Mouse (Mus musculus) forebrain, embryonic 11.5 days (tissue): Measurements from ENCODE around the gene Phospho1. TPM values are rescaled to one million over a fixed set of nuclear protein-coding genes. Genes with fewer than 3 reads are reported as not detected.

Source experiments
- ATAC-seq: fragments of 200-750 bp; cut with Nextera tagmentation; replicated peaks from 2 replicates; pipeline ENCODE4 v1.8.0; 2017; ENCODE audit warnings: moderate TSS enrichment; ENCODE audit not compliant: low FRiP score
- DNase-seq: peaks from one replicate; pipeline ENCODE4 v3.0.0-alpha.2; 2017; ENCODE audit warnings: low spot score
- H3K27ac ChIP-seq: fragments of 300-500 bp; sonication (generic); 2 replicates; pipeline ENCODE4 v1.5.1; 2014; ENCODE audit warnings: low read depth, low read length
- H3K27me3 ChIP-seq: fragments of 300-500 bp; sonication (generic); 2 replicates; pipeline ENCODE4 v1.6.1; 2014; ENCODE audit warnings: mild to moderate bottlenecking, low read length, mixed read lengths; ENCODE audit not compliant: control insufficient read depth, insufficient read depth
- H3K36me3 ChIP-seq: fragments of 300-500 bp; sonication (generic); 2 replicates; pipeline ENCODE4 v1.6.1; 2014; ENCODE audit warnings: mild to moderate bottlenecking, low read length, moderate library complexity, mixed read lengths; ENCODE audit not compliant: control insufficient read depth, insufficient read depth
- H3K4me1 ChIP-seq: fragments of 300-500 bp; sonication (generic); replicated peaks from 2 replicates; pipeline ENCODE4 v1.6.1; 2014; ENCODE audit warnings: low read length, mixed read lengths; ENCODE audit not compliant: control insufficient read depth, insufficient read depth
- H3K4me2 ChIP-seq: fragments of 300-500 bp; sonication (generic); 2 replicates; pipeline ENCODE4 v1.6.1; 2014; ENCODE audit warnings: low read depth, mild to moderate bottlenecking, low read length, moderate library complexity, mixed read lengths; ENCODE audit not compliant: severe bottlenecking
- H3K4me3 ChIP-seq: fragments of 300-500 bp; sonication (generic); 2 replicates; pipeline ENCODE4 v1.5.1; 2014; ENCODE audit warnings: low read depth, low read length
- H3K9ac ChIP-seq: fragments of 300-500 bp; sonication (generic); 2 replicates; pipeline ENCODE4 v1.6.1; 2014; ENCODE audit warnings: low read length
- H3K9me3 ChIP-seq: fragments of 300-500 bp; sonication (generic); 2 replicates; pipeline ENCODE4 v1.6.1; 2016; ENCODE audit warnings: low read length, mixed read lengths; ENCODE audit not compliant: control insufficient read depth
- WGBS: fragments of 180-500 bp; shearing (Covaris S2); extraction: QIAGEN DNeasy Blood & Tissue Kit; methylation state at CpG from one replicate; pipeline ENCODE4 v1.1.7; 2014; 5-methylcytosine and 5-hydroxymethylcytosine counted together
- polyA plus RNA-seq: library from polyadenylated mRNA; unstranded; fragments of >200 nt; fragmentation: Nextera tagmentation; extraction: Ambion mirVana; gene quantifications from 2 replicates; pipeline ENCODE4 v1.2.1, GENCODE M21; 2014

Phospho1 gene
- polyA plus RNA-seq, 1 experiment from 2014 or later = not detected

DNA sequence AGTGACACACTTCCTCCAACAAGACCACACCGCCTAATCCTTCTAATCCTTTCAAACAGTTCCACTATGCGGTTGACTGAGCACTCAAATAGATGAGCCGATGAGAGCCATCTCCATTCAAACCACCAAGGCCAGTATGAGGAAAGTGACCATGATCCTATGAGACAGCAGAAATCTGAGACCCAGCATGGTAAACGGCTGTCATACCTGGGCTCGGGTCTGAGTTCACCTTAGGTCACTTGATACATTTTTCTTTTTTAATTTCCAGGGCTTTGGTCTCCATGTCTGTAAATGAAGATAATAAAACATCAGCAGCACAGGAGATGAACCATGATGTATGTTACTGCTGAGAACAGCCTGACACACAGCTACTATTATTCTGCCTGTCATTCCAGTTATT, 16.4 kb upstream of the Phospho1 start:
- Histone ChIP-seq H3K36me3 (no peaks in the 10 kb centered on the region), H3K9me3 (no peaks in the 10 kb centered on the region; the same call in 1 of the 2 replicates), H3K9ac (no peak overlapping the region), H3K4me2 (no peak overlapping the region), H3K27ac (no peak overlapping the region), H3K4me3 (no peak overlapping the region), H3K27me3 (no peaks in the 10 kb centered on the region), H3K4me1 (no peaks in the 10 kb centered on the region; the same call in 1 of the 2 replicates)
- WGBS = 96% methylated on average over 5 of the region's 5 CpGs
- no peak for ATAC-seq
- no peak for DNase-seq

DNA sequence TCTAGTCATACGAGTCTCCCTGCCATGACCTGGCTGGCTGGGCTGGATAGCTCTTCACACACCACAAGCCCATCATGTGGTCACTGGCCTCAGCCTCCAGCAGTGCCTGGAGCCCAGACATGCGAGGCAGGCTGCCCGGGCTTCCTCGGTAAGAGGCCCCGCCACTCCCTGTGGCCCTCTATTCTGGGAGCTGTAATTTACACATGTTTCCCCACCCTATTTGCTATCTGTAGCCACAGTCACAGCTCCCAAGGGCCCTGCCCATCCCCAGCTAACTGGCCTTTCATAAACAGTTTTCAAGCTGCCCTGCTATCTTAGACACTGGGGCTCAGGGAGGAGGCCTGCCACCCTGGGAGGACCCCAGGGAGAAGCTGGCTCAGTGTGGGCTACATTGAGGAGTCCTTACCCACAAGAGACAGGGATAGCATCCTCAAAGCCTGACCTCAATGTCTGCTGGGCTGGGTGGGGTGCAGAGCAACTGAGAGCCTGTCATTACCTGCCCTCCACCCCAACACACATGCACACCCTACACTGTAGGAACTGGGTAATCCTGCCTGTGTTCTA, 15.8 kb upstream of the Phospho1 start:
- no peak overlapping the region for H3K27ac ChIP-seq
- no peaks in the 10 kb centered on the region; the same call in 1 of the 2 replicates for H3K9me3 ChIP-seq
- DNase-seq = no peak
- no peaks in the 10 kb centered on the region for H3K36me3 ChIP-seq
- H3K4me1 ChIP-seq = no peaks in the 10 kb centered on the region; the same call in 1 of the 2 replicates
- WGBS = 77% methylated on average over 5 of the region's 5 CpGs
- no peak overlapping the region for H3K4me3 ChIP-seq
- no peak overlapping the region for H3K4me2 ChIP-seq
- H3K27me3 ChIP-seq = no peaks in the 10 kb centered on the region
- ATAC-seq = no peak
- no peak overlapping the region for H3K9ac ChIP-seq

DNA sequence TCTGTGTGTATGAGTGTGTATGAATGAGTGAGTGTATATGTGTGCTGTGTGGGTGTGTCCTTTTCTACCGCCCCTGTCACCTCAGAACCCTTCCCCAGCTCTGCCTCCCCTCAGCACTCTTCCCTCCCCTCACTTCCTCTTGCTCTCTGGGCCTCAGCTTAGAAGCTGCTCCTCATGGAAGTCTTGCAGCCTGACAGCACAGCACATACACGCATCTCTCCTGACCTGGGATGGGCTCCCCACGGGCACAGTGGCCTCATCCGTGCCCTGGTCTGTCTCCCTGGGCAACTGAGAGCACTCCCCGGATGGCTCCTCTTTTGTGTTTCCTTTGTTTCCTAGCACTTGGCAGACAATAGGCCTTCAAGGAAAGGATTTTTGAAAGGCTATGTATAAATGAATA, 14.7 kb upstream of the Phospho1 start:
- Histone ChIP-seq H3K4me2 (no peak overlapping the region), H3K4me1 (no peaks in the 10 kb centered on the region; the same call in 1 of the 2 replicates), H3K9ac (no peak overlapping the region), H3K27ac (no peak overlapping the region), H3K9me3 (no peaks in the 10 kb centered on the region; the same call in 1 of the 2 replicates), H3K27me3 (no peaks in the 10 kb centered on the region), H3K36me3 (no peaks in the 10 kb centered on the region), H3K4me3 (no peak overlapping the region)
- WGBS = 30% methylated on average over 5 of the region's 5 CpGs
- DNase-seq (no peak), ATAC-seq (no peak)

DNA sequence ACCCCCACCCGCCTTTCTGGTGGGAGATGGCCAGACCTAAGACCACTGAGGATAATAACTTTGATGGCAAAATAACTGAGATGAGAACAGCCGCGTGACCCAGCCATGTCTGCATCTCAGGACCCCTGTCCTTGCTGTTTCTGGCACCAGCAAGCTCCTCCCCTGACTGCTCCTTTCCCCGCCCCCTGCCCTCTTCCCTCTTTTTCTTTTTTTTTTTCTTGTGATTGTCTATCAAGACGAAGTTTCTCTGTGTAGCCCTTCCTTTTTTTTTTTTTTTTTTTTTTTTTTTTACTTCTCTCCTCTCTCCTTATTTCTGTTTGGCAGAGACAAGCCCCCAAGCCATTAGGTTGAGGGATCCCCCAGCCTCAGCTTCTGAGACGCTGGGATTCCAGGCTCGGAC, 13.5 kb upstream of the Phospho1 start:
- H3K9me3 ChIP-seq = no peaks in the 10 kb centered on the region; the same call in 1 of the 2 replicates
- DNase-seq (no peak), ATAC-seq (no peak)
- H3K27ac ChIP-seq = no peak overlapping the region
- no peak overlapping the region for H3K9ac ChIP-seq
- 59% methylated on average over 7 of the region's 7 CpGs for WGBS
- no peak overlapping the region for H3K4me3 ChIP-seq
- H3K27me3 ChIP-seq = no peaks in the 10 kb centered on the region
- no peaks in the 10 kb centered on the region; the same call in 1 of the 2 replicates for H3K4me1 ChIP-seq
- H3K4me2 ChIP-seq = no peak overlapping the region
- H3K36me3 ChIP-seq = no peaks in the 10 kb centered on the region

DNA sequence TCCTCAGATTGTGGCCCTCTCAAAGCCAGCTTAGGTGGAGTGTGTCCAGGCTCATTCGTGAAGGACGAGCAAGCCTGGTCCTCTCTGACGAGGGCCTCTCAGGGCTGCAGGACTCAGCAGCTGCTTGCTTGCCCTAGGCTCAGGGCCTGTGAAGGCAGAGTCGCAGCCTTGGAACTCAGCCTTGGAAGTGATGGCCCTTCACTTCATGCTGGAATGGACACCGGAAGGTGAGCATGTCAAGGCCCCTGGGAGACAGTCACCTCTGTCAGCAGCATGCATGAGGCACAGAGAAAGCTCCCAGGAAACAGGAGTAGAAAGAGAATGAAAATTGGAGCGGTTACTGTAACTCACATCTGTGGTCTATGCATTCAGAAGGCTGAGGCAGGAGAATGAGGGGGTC, 12.6 kb upstream of the Phospho1 start:
- no peaks in the 10 kb centered on the region for H3K27me3 ChIP-seq
- H3K27ac ChIP-seq = no peak overlapping the region
- no peaks in the 10 kb centered on the region; the same call in 1 of the 2 replicates for H3K9me3 ChIP-seq
- no peak overlapping the region for H3K9ac ChIP-seq
- WGBS = 85% methylated on average over 6 of the region's 6 CpGs
- no peak overlapping the region for H3K4me2 ChIP-seq
- H3K36me3 ChIP-seq = no peaks in the 10 kb centered on the region
- no peaks in the 10 kb centered on the region; the same call in 1 of the 2 replicates for H3K4me1 ChIP-seq
- DNase-seq (no peak), ATAC-seq (no peak)
- no peak overlapping the region for H3K4me3 ChIP-seq

DNA sequence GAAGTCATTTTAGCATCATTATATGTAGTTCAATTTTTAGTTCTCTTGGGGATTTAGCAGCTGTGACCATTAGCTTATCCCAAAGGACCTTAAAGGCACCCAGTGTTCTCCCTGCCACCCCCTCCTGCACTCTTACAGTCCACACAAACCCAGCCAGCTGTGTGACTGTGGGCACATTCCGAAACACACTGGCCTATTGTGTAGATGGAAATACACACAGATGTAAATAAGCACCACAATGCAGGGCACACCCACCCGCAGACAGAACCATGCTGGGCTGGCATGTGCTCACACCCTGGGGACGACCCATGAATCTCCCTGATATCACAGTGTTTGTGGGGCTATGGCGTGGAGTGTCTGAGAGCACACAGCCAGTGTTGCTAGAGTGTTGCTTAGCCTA, 12.1 kb upstream of the Phospho1 start:
- ATAC-seq = no peak
- Histone ChIP-seq H3K9ac (no peak overlapping the region), H3K4me3 (no peak overlapping the region), H3K4me2 (no peak overlapping the region), H3K9me3 (no peaks in the 10 kb centered on the region; the same call in 1 of the 2 replicates), H3K36me3 (no peaks in the 10 kb centered on the region), H3K27ac (no peak overlapping the region), H3K27me3 (no peaks in the 10 kb centered on the region), H3K4me1 (no peaks in the 10 kb centered on the region; the same call in 1 of the 2 replicates)
- DNase-seq = no peak
- 76% methylated on average over 4 of the region's 4 CpGs for WGBS

DNA sequence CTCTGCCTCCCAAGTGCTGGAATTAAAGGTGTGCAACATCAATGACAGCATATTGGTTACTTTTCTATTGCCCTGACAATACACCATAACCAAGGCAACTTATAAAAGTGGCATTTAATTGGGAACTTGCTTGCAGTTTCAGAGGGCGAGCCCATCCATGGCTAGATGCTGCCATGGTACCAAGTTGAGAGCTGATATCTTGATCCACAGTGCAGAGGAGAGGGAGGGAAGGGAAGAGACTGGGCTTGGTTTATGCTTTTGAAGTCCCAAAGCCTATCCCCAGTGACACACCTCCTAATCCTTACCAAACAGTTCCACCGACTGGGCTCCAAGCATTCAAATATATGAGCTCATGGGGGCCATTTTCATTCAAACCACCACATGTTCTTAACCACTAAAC, 10.2 kb upstream of the Phospho1 start:
- Histone ChIP-seq H3K4me2 (no peak overlapping the region), H3K4me3 (no peak overlapping the region), H3K9ac (no peak overlapping the region), H3K27ac (no peak overlapping the region), H3K4me1 (no peaks in the 10 kb centered on the region; the same call in 1 of the 2 replicates), H3K27me3 (no peaks in the 10 kb centered on the region), H3K9me3 (no peaks in the 10 kb centered on the region), H3K36me3 (no peaks in the 10 kb centered on the region)
- ATAC-seq = no peak
- DNase-seq = no peak
- 96% methylated on average over 2 of the region's 2 CpGs for WGBS

DNA sequence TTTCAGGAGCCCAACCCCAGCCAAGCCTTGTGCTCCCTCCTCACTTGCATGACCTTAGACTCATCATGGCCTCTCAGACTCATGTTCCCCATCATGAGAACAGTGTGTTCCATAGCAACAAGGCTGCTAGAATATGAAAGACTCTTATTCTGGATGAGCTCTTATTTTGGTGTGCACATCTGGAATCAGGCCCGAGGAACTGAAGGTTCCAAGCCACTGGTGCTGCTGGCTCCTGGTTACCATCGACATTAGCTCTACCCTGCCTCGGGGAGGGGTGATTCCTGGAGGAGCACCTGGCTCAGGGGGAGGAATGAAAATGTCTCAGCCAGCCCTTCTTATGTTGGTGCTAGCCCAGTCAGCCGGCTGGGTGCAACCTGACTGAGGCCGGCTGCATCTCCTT, 9.4 kb upstream of the Phospho1 start:
- H3K9me3 ChIP-seq = no peaks in the 10 kb centered on the region
- no peaks in the 10 kb centered on the region for H3K27me3 ChIP-seq
- WGBS = 78% methylated on average over 5 of the region's 5 CpGs
- no peak overlapping the region for H3K4me2 ChIP-seq
- ATAC-seq = no peak
- no peaks in the 10 kb centered on the region; the same call in 1 of the 2 replicates for H3K4me1 ChIP-seq
- no peak overlapping the region for H3K9ac ChIP-seq
- H3K27ac ChIP-seq = no peak overlapping the region
- no peaks in the 10 kb centered on the region for H3K36me3 ChIP-seq
- no peak overlapping the region for H3K4me3 ChIP-seq
- no peak for DNase-seq

DNA sequence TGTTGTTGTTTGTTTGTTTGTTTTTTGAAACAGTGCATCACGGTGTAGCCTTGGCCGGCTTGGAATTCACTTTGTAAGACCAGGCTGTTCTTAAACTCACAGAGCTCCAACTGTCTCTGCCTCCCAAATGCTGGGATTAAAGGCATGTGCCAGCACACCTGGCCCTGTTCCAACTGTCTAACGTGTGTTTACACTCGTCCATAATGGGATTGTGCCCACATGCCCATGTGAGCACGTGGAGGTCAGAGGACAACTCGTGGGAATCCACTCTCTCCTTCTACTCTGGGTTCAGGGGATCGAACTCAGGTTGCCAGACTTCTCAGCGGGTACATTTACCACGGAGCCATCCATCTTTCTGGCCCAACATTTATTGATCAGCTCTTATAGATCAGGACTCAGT, 8.9 kb upstream of the Phospho1 start:
- WGBS = 81% methylated on average over 9 of the region's 9 CpGs
- no peak overlapping the region for H3K27ac ChIP-seq
- H3K4me2 ChIP-seq = no peak overlapping the region
- no peaks in the 10 kb centered on the region for H3K4me1 ChIP-seq
- H3K36me3 ChIP-seq = no peaks in the 10 kb centered on the region
- no peak for DNase-seq
- H3K4me3 ChIP-seq = no peak overlapping the region
- no peaks in the 10 kb centered on the region for H3K9me3 ChIP-seq
- H3K9ac ChIP-seq = no peak overlapping the region
- no peak for ATAC-seq
- H3K27me3 ChIP-seq = no peaks in the 10 kb centered on the region
